Mouse (Mus musculus): ENCODE measurements around the gene Dnaaf1. TPM values are rescaled to one million over a fixed set of nuclear protein-coding genes. Genes with fewer than 3 reads are reported as not detected.

Gene Dnaaf1
- polyA plus RNA-seq, 1 experiment from 2014 or later = 0.26 TPM

DNA sequence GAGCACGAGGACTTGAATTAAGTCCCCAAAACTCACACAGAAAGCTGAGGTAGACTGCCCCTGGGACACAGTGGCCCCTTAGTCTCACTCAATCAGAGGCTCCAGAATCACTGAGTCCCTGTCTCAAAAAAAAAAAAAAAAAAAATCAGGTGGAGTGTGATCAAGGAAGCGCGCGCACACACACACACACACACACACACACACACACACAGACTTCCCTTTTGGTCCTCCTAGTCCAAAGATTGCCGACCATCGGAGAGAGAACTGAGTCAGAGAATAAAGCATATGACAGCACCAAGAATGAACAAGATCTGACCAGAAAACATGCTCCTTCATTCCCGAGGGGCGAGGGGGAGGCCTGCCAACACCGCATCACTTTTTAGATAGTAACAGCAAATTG is 17.9 kb upstream of the Dnaaf1 start:
- no peaks in the 10 kb centered on the region for H3K9me3 ChIP-seq
- peak overlapping the region; percentile 86 for H3K4me3 ChIP-seq (replicated peaks)
- peak overlapping the region; percentile 68; the same call in 1 of the 2 replicates for H3K9ac ChIP-seq
- H3K4me2 ChIP-seq = peak overlapping the region; percentile 91
- no peak for ATAC-seq (ENCODE audit: low FRiP score)
- H3K27ac ChIP-seq = no peak overlapping the region
- H3K4me1 ChIP-seq = peaks cover 38% of the 10 kb centered on the region
- peaks cover 6% of the 10 kb centered on the region for H3K36me3 ChIP-seq (replicated peaks)
- no peaks in the 10 kb centered on the region for H3K27me3 ChIP-seq
- 86% methylated on average over 9 of the region's 9 CpGs for WGBS

DNA sequence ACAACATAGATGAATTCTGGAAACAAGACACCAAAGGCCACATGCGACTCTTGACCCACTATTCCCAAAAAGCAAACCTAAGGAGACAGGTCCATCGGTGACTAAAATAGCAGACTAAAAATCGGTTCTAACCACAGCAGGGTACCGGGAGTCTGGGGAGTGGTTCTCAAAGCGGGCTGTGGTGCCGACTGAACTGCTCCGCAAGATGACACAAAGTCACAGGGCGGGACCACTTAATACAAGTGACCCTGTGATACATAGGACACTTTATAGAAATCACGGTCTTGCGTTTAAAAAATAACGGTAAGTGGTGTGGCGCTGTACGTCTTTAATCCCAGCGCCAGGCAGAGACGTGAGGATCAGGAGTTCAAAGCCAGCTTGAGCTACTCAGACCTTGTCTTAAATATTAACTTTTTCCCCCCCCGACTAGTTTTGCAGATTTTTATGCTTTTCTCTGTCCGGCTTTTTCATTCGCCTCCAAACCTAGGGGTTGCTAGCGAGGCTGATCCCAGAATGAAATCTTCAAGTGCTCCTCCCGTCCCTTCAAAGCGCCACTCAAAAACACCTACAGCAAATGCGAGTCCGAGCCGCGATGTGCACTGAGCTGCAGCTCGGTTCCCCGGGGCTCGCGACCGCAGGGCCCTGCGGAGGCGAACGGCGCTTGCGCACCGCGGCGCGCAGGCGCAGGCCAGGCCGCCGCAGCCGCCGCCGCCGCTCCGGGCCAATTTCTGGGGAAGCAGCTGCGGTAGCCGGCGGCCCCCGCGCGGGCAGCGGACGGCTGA is 17.0 kb upstream of the Dnaaf1 start:
- H3K27ac ChIP-seq = peak overlapping the region; percentile 91
- 2% methylated on average over 53 of the region's 55 CpGs for WGBS
- H3K4me3 ChIP-seq (replicated peaks) = peak overlapping the region; percentile 86
- peaks cover 38% of the 10 kb centered on the region for H3K4me1 ChIP-seq
- peaks cover 15% of the 10 kb centered on the region for H3K36me3 ChIP-seq (replicated peaks)
- H3K9ac ChIP-seq = peak overlapping the region; percentile 68
- H3K27me3 ChIP-seq = no peaks in the 10 kb centered on the region
- ATAC-seq (ENCODE audit: low FRiP score) = peak; percentile 90
- peak overlapping the region; percentile 91 for H3K4me2 ChIP-seq
- H3K9me3 ChIP-seq = no peaks in the 10 kb centered on the region

DNA sequence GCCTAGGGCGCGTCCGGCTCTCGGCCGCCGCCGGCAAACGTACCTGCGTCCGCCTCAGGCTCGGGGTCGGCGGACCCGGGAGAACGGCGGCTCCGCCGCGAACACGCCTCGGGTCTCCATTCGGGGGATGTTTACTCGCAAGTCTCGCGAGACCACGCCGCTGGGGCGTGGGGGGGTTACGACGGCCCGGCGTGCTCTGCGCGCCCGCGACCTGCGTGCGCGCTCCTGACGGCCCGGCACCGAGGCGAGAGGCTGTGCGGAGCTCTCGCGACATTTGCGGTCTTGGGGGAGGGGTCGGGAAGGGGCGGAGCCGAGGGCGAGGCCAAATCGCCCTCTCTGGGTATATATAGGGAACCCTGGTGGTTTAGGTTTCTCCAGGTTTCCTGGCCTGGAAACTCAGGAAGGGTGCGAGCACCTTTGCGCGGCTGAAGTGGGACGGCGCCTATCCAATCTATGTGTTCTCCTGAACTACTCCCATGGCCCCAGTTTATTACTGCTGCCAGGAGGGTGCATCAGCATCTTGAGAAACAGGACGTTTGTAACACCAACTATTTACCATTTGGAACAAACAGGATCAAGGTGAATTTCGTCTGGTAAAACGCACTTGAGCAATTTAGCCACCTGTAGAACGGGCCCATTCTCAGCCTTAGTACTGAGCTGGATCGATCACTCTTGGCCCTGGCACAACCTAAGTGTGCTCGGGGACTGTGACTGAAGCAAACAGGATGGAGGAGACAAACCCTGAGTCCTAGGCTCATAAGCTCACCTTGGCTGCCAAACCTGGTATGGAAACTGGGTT is 16.2 kb upstream of the Dnaaf1 start, which contains the start of gene Mbtps1:
Mbtps1 (minus strand) TSS at position 133 of the 799 bp plus-strand sequence.
- Histone ChIP-seq H3K27me3 (no peaks in the 10 kb centered on the region), H3K36me3 (replicated peaks) (peaks cover 23% of the 10 kb centered on the region)
- WGBS = 7% methylated on average over 56 of the region's 63 CpGs

DNA sequence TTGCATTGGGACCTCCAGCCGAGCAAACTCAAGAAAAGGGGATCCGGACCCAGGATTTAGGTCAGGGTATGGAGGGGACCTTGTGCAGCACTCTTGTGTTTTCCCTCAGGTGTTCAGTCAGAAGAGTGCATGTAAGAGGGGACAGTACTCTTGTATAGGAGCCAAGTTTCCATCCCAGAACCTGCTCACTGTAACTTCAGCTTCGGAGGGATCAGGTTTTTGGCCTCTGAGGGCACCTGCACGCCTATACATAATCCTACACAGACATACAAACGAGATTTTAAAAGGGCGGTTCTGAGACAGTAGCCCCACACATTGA is 15.7 kb upstream of the Dnaaf1 start:
- H3K36me3 ChIP-seq (replicated peaks) = peaks cover 28% of the 10 kb centered on the region
- H3K4me3 ChIP-seq (replicated peaks) = peak overlapping the region; percentile 86
- peaks cover 30% of the 10 kb centered on the region for H3K4me1 ChIP-seq
- no peak overlapping the region for H3K27ac ChIP-seq
- no peak for ATAC-seq (ENCODE audit: low FRiP score)
- H3K9me3 ChIP-seq = no peaks in the 10 kb centered on the region
- peak overlapping the region; percentile 60; the same call in 1 of the 2 replicates for H3K9ac ChIP-seq
- 92% methylated on average over 6 of the region's 6 CpGs for WGBS
- H3K4me2 ChIP-seq = peak overlapping the region; percentile 55
- H3K27me3 ChIP-seq = no peaks in the 10 kb centered on the region

More for the DNA sequence above, 16.2 kb upstream of the Dnaaf1 start, which contains the start of gene Mbtps1:
- Histone ChIP-seq H3K27ac (peak within 1 kb of the TSS; percentile 91), H3K4me2 (peak within 1 kb of the TSS; percentile 91), H3K4me3 (replicated peaks) (peak within 1 kb of the TSS; percentile 86), H3K4me1 (peaks cover 36% of the 10 kb centered on the region), H3K9me3 (no peaks in the 10 kb centered on the region), H3K9ac (peak within 1 kb of the TSS; percentile 68)
- peak; percentile 96 for ATAC-seq (ENCODE audit: low FRiP score)

DNA sequence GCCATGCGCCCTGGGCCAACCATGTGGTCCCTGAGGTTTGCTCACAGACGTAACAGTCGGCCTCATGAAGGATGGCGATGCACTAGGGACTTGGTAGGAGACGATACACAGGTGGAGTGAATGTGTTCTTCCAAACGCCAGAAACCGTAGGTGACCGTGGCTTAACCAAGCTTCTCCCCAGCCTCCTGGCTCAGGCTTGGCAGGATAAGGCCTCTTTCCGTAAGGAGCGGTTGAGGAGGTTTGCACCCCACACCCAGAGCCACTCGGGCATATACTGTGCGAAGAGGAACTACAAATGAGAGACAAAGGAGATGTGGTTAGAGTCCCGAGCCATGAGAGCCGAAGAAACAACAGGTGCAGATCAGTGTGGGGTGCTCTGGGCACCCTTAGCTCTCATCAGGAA is 11.2 kb upstream of the Dnaaf1 start:
- no peak overlapping the region for H3K4me2 ChIP-seq
- H3K9ac ChIP-seq = no peak overlapping the region
- H3K36me3 ChIP-seq (replicated peaks) = peaks cover 59% of the 10 kb centered on the region
- 95% methylated on average over 14 of the region's 14 CpGs for WGBS
- H3K9me3 ChIP-seq = no peaks in the 10 kb centered on the region
- H3K4me3 ChIP-seq (replicated peaks) = no peak overlapping the region
- H3K27me3 ChIP-seq = no peaks in the 10 kb centered on the region
- H3K27ac ChIP-seq = no peak overlapping the region
- ATAC-seq (ENCODE audit: low FRiP score) = no peak
- peaks cover 5% of the 10 kb centered on the region; the same call in 1 of the 2 replicates for H3K4me1 ChIP-seq

DNA sequence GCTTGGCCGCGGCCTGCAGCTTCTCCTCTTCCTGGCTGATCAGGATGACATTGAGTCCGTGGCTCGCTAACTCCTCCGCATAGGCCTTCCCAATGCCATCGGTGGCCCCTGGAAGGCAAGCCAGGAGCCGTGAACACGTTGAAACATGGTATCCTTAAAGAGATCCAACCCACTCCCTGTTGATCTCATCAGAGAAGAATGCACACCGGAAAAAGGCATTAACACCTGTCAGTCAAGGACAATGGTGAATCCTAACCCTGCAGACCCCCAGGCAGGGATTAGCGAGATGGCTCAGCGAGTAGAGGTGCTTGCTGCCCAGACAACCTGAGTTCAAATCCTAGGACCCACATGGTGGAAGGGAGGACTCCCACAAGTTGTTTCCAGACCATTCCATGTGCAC is 8.7 kb upstream of the Dnaaf1 start:
- no peak overlapping the region for H3K9ac ChIP-seq
- peaks cover 59% of the 10 kb centered on the region for H3K36me3 ChIP-seq (replicated peaks)
- H3K4me1 ChIP-seq = peaks cover 3% of the 10 kb centered on the region; the same call in 1 of the 2 replicates
- WGBS = 82% methylated on average over 11 of the region's 11 CpGs
- no peak for ATAC-seq (ENCODE audit: low FRiP score)
- H3K27me3 ChIP-seq = no peaks in the 10 kb centered on the region
- H3K4me3 ChIP-seq (replicated peaks) = no peak overlapping the region
- H3K27ac ChIP-seq = no peak overlapping the region
- H3K4me2 ChIP-seq = no peak overlapping the region
- H3K9me3 ChIP-seq = no peaks in the 10 kb centered on the region

DNA sequence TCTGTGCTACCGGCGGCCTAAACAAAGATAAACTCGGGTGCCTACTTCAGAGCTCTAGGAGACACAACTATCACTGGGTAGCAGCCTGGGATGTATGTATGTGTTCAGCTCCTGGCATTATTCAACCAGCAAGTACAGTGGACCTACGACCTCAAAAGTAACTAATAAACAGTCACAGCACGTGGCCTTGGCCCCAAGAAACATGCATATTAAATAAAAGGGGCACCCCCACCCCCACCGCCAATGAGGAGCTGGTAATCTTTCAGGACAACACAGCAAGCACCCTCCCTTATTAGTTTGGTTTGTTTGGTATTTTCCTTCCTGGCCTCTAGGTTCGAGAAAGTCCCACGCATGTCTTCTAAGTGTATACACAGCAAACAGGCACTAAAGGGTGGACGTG is 6.8 kb upstream of the Dnaaf1 start:
- Histone ChIP-seq H3K9me3 (no peaks in the 10 kb centered on the region), H3K36me3 (replicated peaks) (peaks cover 42% of the 10 kb centered on the region), H3K4me3 (replicated peaks) (no peak overlapping the region), H3K4me1 (peaks cover 8% of the 10 kb centered on the region), H3K27ac (no peak overlapping the region), H3K27me3 (no peaks in the 10 kb centered on the region), H3K4me2 (no peak overlapping the region), H3K9ac (no peak overlapping the region)
- 89% methylated on average over 9 of the region's 9 CpGs for WGBS
- no peak for ATAC-seq (ENCODE audit: low FRiP score)

DNA sequence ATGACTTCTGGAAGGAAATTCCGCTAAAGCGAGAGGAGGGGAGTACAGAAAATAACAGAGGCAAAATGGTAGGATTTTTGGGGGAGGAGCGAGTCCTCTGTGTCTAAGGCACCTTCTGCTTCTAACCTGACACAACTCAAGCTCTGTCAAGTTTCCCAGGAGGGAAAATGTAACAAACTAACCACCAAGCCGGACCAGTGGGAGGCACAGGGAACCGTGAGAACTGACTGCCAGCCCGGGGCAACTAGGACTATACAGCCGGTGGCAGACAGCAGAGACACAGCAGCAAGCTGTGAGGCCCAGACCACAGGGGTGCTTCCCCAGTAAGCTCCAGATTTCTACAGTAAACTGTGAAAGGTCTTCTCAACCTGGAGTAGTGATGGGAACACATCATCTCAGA is 6.1 kb upstream of the Dnaaf1 start:
- no peak for ATAC-seq (ENCODE audit: low FRiP score)
- no peak overlapping the region for H3K4me2 ChIP-seq
- no peak overlapping the region for H3K27ac ChIP-seq
- WGBS = 72% methylated on average over 7 of the region's 7 CpGs
- peaks cover 15% of the 10 kb centered on the region for H3K4me1 ChIP-seq
- H3K9me3 ChIP-seq = no peaks in the 10 kb centered on the region
- H3K27me3 ChIP-seq = no peaks in the 10 kb centered on the region
- H3K36me3 ChIP-seq (replicated peaks) = peaks cover 35% of the 10 kb centered on the region
- no peak overlapping the region for H3K4me3 ChIP-seq (replicated peaks)
- H3K9ac ChIP-seq = no peak overlapping the region

DNA sequence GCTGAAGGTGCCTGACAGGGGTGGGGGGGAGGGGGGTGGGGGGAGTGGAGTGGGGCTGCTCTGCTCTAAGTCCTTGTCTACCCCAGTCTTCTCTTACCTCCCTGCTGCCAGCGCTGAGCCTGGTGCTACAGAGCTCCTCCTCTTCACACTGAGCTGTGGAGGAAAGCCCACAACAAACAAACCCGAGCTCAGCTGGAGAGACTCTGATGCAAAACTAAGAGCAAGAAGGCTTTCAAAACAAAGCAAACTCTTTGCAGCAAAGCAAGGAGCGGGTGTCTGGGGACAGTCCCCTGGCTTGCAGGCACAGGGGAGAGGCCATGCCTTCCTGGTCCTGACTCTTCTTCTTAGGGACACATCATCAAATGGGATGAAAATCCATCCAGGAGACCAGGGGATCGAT is 5.2 kb upstream of the Dnaaf1 start:
- 29% methylated on average over 4 of the region's 4 CpGs for WGBS

DNA sequence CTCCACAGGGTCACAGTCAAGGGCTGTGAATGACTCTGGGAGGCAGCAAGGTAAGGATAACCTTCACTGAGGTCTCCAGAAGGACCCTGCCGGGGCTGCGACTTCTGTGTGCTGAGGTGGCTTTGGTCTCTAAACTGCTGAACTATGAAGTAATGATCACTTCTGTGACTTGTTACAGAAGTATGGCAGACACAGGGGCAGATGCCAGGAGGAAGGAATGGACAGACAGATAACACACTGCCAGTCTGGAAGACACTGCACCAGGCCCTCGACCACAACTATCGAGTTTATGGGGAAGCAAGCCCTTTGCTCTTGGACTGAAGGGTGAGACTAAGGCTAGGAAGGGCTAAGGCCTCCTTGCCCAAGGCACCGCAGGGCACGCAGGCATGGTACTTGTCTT is 3.9 kb upstream of the Dnaaf1 start:
- WGBS = 90% methylated on average over 6 of the region's 6 CpGs
- Histone ChIP-seq H3K27me3 (peaks cover 6% of the 10 kb centered on the region), H3K4me3 (replicated peaks) (no peak overlapping the region), H3K9ac (no peak overlapping the region), H3K4me1 (peaks cover 21% of the 10 kb centered on the region), H3K4me2 (no peak overlapping the region), H3K9me3 (no peaks in the 10 kb centered on the region), H3K27ac (no peak overlapping the region), H3K36me3 (replicated peaks) (peaks cover 14% of the 10 kb centered on the region)
- no peak for ATAC-seq (ENCODE audit: low FRiP score)

More for the DNA sequence above, 5.2 kb upstream of the Dnaaf1 start:
- Histone ChIP-seq H3K27ac (no peak overlapping the region), H3K9ac (no peak overlapping the region), H3K27me3 (no peaks in the 10 kb centered on the region), H3K36me3 (replicated peaks) (peaks cover 26% of the 10 kb centered on the region), H3K9me3 (no peaks in the 10 kb centered on the region), H3K4me2 (no peak overlapping the region), H3K4me1 (peaks cover 21% of the 10 kb centered on the region), H3K4me3 (replicated peaks) (no peak overlapping the region)
- no peak for ATAC-seq (ENCODE audit: low FRiP score)

DNA sequence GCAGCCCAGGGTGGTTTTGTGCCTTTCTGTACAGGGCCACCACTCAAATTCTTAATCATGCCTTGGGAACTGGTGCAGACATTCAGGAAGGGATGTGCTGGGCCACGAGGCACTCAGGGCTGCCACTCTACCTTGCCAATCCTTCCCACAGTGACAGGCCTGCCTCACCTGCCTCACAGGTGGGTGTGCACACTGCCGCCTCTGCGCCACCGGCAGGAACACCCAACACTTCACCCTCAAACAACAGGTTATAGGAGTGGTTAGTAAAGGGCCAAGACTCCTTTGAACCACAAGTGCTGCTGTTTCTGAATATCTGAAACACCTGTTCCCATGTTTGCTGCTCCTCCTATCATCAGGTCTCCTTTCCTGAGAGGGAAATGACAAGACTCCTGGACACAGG is 2.6 kb upstream of the Dnaaf1 start:
- Histone ChIP-seq H3K4me1 (peaks cover 21% of the 10 kb centered on the region), H3K9me3 (no peaks in the 10 kb centered on the region), H3K4me3 (replicated peaks) (no peak overlapping the region), H3K9ac (no peak overlapping the region), H3K36me3 (replicated peaks) (peaks cover 6% of the 10 kb centered on the region), H3K4me2 (no peak overlapping the region), H3K27me3 (peaks cover 17% of the 10 kb centered on the region), H3K27ac (no peak overlapping the region)
- 91% methylated on average over 4 of the region's 4 CpGs for WGBS
- ATAC-seq (ENCODE audit: low FRiP score) = no peak

DNA sequence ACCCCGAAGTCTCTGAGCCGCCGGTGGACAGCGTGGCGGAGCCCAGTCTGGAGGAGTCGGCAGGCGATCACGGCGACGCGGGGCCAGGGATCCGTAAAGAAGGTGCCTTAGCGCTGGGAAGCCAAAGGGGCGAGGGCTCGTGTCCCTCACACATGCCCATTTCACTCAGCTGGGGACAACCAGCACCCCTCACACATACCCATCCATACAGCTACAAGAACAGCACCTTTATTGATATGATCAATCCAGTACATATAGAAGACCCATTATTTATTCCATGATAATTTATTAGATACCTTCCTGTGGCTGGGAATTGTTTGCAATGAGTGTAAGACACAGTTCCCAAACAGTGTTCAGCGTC is 311 bp downstream of the Dnaaf1 start:
- Histone ChIP-seq H3K4me1 (peaks cover 19% of the 10 kb centered on the region), H3K9me3 (no peaks in the 10 kb centered on the region), H3K9ac (peak overlapping the region; percentile 88), H3K4me3 (replicated peaks) (peak overlapping the region; percentile 87), H3K36me3 (replicated peaks) (no peaks in the 10 kb centered on the region), H3K4me2 (peak overlapping the region; percentile 91), H3K27me3 (peaks cover 28% of the 10 kb centered on the region), H3K27ac (no peak overlapping the region)
- peak; percentile 69 for ATAC-seq (ENCODE audit: low FRiP score)
- WGBS = 3% methylated on average over 16 of the region's 16 CpGs
